Mouse (Mus musculus): ENCODE data around the gene Fam83f.

The Fam83f gene

GRCm38 (mm10) chr15:80744667-80745422 is 73.2 kb downstream of the Fam83f start:
- DNase-seq, result no peak

- no peak for DNase-seq
Measured at GRCm38 (mm10) chr15:80748979-80749378, 77.3 kb downstream of the Fam83f start.
